Mouse (Mus musculus) neural tube, embryonic 14.5 days (tissue): ENCODE data around the gene Rnf224. TPM values are rescaled to one million over a fixed set of nuclear protein-coding genes. Genes with fewer than 3 reads are reported as not detected.

ENCODE experiments used
- ATAC-seq: fragments of 200-750 bp; cut with Nextera tagmentation; 2 replicates; pipeline ENCODE4 v1.8.0; 2017; ENCODE audit warnings: low read depth, mild to moderate bottlenecking, moderate TSS enrichment, moderate library complexity
- H3K27ac ChIP-seq: fragments of 300-500 bp; sonication (generic); 2 replicates; pipeline ENCODE4 v1.5.1; 2014; ENCODE audit warnings: low read depth, mild to moderate bottlenecking, control low read depth, low read length, moderate library complexity, mixed read lengths
- H3K27me3 ChIP-seq: fragments of 300-500 bp; sonication (generic); 2 replicates; pipeline ENCODE4 v1.6.1; 2014; ENCODE audit warnings: low read length; ENCODE audit not compliant: control insufficient read depth, insufficient read depth
- H3K36me3 ChIP-seq: fragments of 300-500 bp; sonication (generic); 2 replicates; pipeline ENCODE4 v1.6.1; 2014; ENCODE audit warnings: low read length, mixed read lengths; ENCODE audit not compliant: control insufficient read depth, insufficient read depth
- H3K4me1 ChIP-seq: fragments of 300-500 bp; sonication (generic); 2 replicates; pipeline ENCODE4 v1.6.1; 2014; ENCODE audit warnings: low read length; ENCODE audit not compliant: control insufficient read depth, insufficient read depth
- H3K4me2 ChIP-seq: fragments of 300-500 bp; sonication (generic); 2 replicates; pipeline ENCODE4 v1.6.1; 2014; ENCODE audit warnings: mild to moderate bottlenecking, low read depth, low read length, control low read depth
- H3K4me3 ChIP-seq: fragments of 300-500 bp; sonication (generic); 2 replicates; pipeline ENCODE4 v1.5.1; 2014; ENCODE audit warnings: low read depth, low read length, control low read depth, mixed read lengths
- H3K9ac ChIP-seq: fragments of 300-500 bp; sonication (generic); replicated peaks from 2 replicates; pipeline ENCODE4 v1.6.1; 2014; ENCODE audit warnings: low read depth, mild to moderate bottlenecking, control low read depth, low read length, mixed read lengths
- H3K9me3 ChIP-seq: fragments of 300-500 bp; sonication (generic); 2 replicates; pipeline ENCODE4 v1.6.1; 2016; ENCODE audit warnings: low read length; ENCODE audit not compliant: control insufficient read depth
- WGBS: fragments of 180-500 bp; shearing (Covaris S2); extraction: QIAGEN DNeasy Blood & Tissue Kit; methylation state at CpG from one replicate; pipeline ENCODE4 v1.1.7; 2014; 5-methylcytosine and 5-hydroxymethylcytosine counted together
- polyA plus RNA-seq: library from polyadenylated mRNA; unstranded; fragments of >200 nt; fragmentation: Nextera tagmentation; extraction: Ambion mirVana; gene quantifications from 2 replicates; pipeline ENCODE4 v1.2.1, GENCODE M21; 2014

Rnf224 gene
- polyA plus RNA-seq, 1 experiment from 2014 or later: not detected

DNA sequence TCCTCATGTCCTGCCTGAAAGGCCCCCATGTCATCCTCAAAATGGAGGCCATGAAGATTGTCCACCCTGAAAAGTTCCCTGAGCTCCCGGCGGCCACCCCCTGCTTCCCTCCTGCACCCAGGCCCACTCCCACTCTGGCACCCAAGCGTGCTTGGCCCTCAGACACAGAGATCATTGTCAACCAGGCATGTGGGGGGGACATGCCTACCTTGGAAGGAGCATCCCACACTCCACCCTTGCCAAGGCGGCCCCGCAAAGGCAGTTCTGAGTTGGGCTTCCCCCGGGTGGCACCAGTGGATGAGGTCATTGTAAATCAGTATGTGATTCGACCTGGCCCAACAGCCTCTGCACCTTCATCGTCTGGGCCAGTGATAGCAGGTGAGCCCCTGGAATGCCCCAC, 6.8 kb upstream of the Rnf224 start:
- Histone ChIP-seq H3K36me3 (peaks cover 7% of the 10 kb centered on the region; the same call in 1 of the 2 replicates), H3K4me2 (peak overlapping the region; percentile 81), H3K9me3 (no peaks in the 10 kb centered on the region), H3K9ac (peak overlapping the region; percentile 78), H3K4me3 (peak overlapping the region; percentile 69), H3K27ac (no peak overlapping the region), H3K27me3 (no peaks in the 10 kb centered on the region), H3K4me1 (peaks cover 5% of the 10 kb centered on the region; the same call in 1 of the 2 replicates)
- 84% methylated on average over 8 of the region's 8 CpGs for WGBS
- ATAC-seq: no peak

DNA sequence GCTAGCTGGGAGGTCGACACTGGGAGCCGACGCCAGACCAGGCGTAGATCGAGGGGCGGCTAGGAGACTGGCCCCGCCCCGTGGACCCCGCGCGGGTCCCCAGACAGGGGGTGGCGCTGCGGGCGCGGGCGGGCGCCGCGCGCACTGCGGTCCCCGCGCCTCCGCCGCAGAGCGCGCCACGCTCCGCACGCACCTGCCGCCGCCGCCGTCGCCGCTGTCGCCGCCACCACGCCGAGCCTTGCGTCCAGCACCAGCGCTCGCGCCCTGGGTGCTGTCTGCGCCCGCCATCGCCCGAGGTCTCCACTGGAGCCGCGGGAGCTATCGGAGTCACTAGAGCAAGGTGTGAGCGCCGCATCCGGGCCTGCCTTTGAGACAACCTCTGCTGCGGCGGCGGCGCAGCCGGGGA, 5.5 kb upstream of the Rnf224 start, which contains the start of the genes Rnf208 and Cysrt1:
TSS of gene Rnf208 (plus strand) at position 155 of the 406 bp plus-strand sequence.
TSS of gene Cysrt1 (minus strand) at position 352 of the 406 bp plus-strand sequence.
- peaks cover 5% of the 10 kb centered on the region; the same call in 1 of the 2 replicates for H3K4me1 ChIP-seq
- no peaks in the 10 kb centered on the region for H3K27me3 ChIP-seq
- H3K9me3 ChIP-seq: no peaks in the 10 kb centered on the region
- peak within 1 kb of the TSS; percentile 71 for H3K27ac ChIP-seq
- peak within 1 kb of the TSS; percentile 78 for H3K9ac ChIP-seq
- ATAC-seq: peak; percentile 61
- H3K4me3 ChIP-seq: peak within 1 kb of the TSS; percentile 69
- peaks cover 7% of the 10 kb centered on the region; the same call in 1 of the 2 replicates for H3K36me3 ChIP-seq
- WGBS: 0% methylated on average over 47 of the region's 59 CpGs
- peak within 1 kb of the TSS; percentile 81 for H3K4me2 ChIP-seq

DNA sequence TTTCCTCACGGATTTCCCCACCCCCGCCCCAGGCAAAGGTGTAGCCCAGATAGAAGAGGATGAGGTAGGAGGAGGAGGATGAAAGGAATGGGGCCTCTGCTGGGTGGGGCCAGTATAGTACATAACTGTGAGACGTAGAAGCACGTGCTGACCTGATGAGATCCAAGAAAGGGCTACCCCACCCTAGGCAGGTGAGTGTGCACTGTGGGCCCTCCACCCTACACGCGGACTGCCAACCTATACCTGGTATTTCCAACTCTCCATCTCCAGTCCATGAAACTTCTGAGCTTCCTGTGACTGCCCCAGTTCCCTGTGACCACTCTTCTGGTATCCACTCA, 4.8 kb upstream of the Rnf224 start:
- Histone ChIP-seq H3K36me3 (peaks cover 3% of the 10 kb centered on the region; the same call in 1 of the 2 replicates), H3K4me1 (peaks cover 5% of the 10 kb centered on the region; the same call in 1 of the 2 replicates), H3K4me3 (peak overlapping the region; percentile 69), H3K9me3 (no peaks in the 10 kb centered on the region), H3K9ac (peak overlapping the region; percentile 78), H3K4me2 (peak overlapping the region; percentile 81), H3K27ac (peak overlapping the region; percentile 40; the same call in 1 of the 2 replicates), H3K27me3 (no peaks in the 10 kb centered on the region)
- WGBS: 17% methylated on average over 6 of the region's 6 CpGs
- ATAC-seq: peak; percentile 7

DNA sequence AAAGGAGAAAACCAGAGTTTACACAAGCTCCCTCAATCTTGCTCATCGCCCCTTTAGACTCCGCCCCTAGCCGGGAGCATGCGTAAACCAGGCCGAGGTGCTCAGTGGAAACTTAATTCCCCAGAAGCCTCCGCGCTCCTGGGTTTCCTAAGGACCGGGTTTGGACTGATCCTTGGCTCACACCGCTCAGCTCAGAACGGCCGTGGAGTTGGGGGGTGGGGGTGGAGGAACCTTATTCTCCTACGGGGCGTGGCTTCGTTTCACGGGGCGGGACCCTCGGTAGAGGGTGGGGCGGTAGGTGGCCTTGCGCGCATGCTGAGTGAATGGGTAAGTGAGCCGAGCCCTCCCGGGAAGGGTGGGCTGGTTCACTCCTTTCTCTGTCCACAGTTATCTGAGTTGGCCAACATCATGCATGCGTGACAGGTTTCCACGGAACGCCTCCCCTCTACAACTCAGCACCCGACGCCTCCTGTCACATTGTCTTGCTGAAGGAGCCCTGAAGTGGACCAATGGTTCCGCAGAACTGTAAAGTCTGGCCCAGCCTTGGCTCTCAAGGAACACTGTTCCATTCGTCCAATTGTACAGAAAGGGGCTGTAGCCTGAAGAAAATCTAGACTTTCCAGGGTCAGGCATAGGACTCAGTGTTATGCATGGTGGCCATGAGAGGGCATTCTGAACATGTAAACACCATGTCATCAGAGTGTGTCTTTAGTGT, 4.3 kb upstream of the Rnf224 start:
- peak; percentile 81 for ATAC-seq
- H3K36me3 ChIP-seq: peaks cover 3% of the 10 kb centered on the region; the same call in 1 of the 2 replicates
- no peaks in the 10 kb centered on the region for H3K9me3 ChIP-seq
- peak overlapping the region; percentile 69 for H3K4me3 ChIP-seq
- H3K4me1 ChIP-seq: peaks cover 5% of the 10 kb centered on the region; the same call in 1 of the 2 replicates
- 2% methylated on average over 29 of the region's 29 CpGs for WGBS
- no peaks in the 10 kb centered on the region for H3K27me3 ChIP-seq
- H3K9ac ChIP-seq: peak overlapping the region; percentile 78
- H3K27ac ChIP-seq: peak overlapping the region; percentile 40; the same call in 1 of the 2 replicates
- H3K4me2 ChIP-seq: peak overlapping the region; percentile 81

DNA sequence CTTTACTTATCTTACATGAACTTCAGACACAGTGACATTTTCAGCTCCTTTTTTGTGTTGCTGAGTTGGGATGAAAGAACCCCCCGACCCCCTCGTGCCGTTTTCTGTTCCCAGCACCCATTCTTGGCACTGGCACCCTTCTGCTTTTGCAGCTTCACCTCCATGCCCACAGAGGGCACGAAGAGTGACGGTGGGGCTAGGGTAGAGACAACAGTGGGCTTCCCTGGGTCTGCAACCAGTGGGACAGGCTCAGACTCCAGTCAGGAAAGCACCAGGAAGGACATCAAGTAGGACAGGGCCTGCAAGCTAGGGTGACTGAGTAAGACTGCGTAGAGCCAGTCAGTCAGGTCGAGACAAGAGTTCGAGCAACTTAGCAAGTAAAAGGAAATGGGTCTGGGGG, 3.7 kb upstream of the Rnf224 start:
- Histone ChIP-seq H3K27me3 (no peaks in the 10 kb centered on the region), H3K9me3 (no peaks in the 10 kb centered on the region), H3K27ac (peak overlapping the region; percentile 24; the same call in 1 of the 2 replicates), H3K9ac (no peak overlapping the region), H3K36me3 (peaks cover 2% of the 10 kb centered on the region; the same call in 1 of the 2 replicates), H3K4me3 (peak overlapping the region; percentile 69), H3K4me1 (peaks cover 5% of the 10 kb centered on the region; the same call in 1 of the 2 replicates), H3K4me2 (peak overlapping the region; percentile 81; the same call in 1 of the 2 replicates)
- peak; percentile 23; the same call in 1 of the 2 replicates for ATAC-seq
- whole genome bisulfite sequencing: 51% methylated on average over 8 of the region's 8 CpGs

DNA sequence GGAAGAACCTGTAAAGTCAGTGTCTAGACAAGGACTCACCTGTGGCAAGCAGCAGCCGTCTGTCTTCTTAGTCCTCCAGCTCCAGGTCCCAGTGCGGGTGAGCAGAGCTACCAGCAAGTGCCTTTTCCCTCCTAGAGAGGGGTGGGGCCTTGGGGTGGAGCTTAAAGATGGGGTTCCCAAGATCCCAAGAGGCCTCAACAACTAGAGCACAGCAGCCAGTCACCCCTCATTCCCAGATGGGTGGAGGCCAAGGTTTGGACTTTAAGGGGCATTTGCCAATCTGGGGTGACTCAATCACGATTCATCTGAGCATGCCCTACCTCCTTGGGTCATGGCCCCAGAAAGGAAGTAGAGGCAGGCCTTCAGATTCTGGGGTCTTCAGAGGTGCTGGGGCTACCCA, 3.2 kb upstream of the Rnf224 start:
- no peaks in the 10 kb centered on the region for H3K27me3 ChIP-seq
- peaks cover 5% of the 10 kb centered on the region; the same call in 1 of the 2 replicates for H3K4me1 ChIP-seq
- no peak overlapping the region for H3K9ac ChIP-seq
- H3K9me3 ChIP-seq: no peaks in the 10 kb centered on the region
- no peak overlapping the region for H3K4me2 ChIP-seq
- H3K27ac ChIP-seq: no peak overlapping the region
- no peaks in the 10 kb centered on the region for H3K36me3 ChIP-seq
- 91% methylated on average over 3 of the region's 3 CpGs for WGBS
- no peak overlapping the region for H3K4me3 ChIP-seq
- ATAC-seq: no peak

DNA sequence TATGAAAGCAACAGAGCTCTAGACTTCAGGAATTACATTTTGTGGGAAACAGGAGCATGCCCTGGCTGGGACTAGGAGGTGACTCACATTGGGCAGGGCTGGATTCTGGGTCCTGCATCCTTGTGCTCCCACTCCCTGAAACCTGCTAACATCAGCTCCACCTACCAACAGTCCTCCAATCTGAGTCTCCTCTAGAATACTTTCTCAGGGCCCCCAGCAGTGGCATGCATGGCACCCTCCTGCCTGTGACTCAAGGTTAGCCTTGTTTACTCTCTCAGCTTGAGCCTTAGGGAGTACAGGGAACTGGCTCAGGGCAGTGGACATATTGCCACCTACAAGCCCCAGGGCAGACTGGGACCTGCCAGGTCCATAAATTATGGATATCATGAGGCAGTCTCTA, 1.5 kb upstream of the Rnf224 start:
- H3K27me3 ChIP-seq: no peaks in the 10 kb centered on the region
- ATAC-seq: no peak

DNA sequence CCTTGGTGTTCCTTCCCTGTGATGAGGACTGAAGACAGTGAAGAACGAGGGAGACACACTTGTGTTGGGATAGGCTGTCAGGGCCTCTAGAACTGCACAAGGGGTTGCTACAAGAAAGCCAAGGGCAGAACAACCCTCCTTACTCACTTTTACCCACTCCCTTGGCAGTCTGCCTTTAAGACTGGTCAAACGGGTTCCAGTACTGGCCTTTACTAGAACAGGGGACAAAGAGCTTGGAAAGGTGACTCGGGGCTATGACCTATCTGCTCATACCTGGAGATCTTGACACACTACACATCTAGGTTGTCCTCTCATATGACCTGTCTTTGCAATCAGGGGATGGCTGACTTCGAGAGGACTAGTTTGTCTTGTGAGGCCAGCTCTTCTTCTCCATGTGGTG, 935 bp upstream of the Rnf224 start:
- no peaks in the 10 kb centered on the region for H3K27me3 ChIP-seq
- WGBS: 76% methylated on average over 4 of the region's 4 CpGs
- no peak overlapping the region for H3K4me2 ChIP-seq
- no peak for ATAC-seq
- H3K36me3 ChIP-seq: no peaks in the 10 kb centered on the region
- peaks cover 5% of the 10 kb centered on the region; the same call in 1 of the 2 replicates for H3K4me1 ChIP-seq
- H3K9me3 ChIP-seq: no peaks in the 10 kb centered on the region
- H3K4me3 ChIP-seq: no peak overlapping the region
- H3K9ac ChIP-seq: no peak overlapping the region
- no peak overlapping the region for H3K27ac ChIP-seq

More for the DNA sequence above, 1.5 kb upstream of the Rnf224 start:
- Histone ChIP-seq H3K4me2 (no peak overlapping the region), H3K9ac (no peak overlapping the region), H3K4me1 (peaks cover 5% of the 10 kb centered on the region; the same call in 1 of the 2 replicates), H3K4me3 (no peak overlapping the region), H3K9me3 (no peaks in the 10 kb centered on the region), H3K36me3 (no peaks in the 10 kb centered on the region), H3K27ac (no peak overlapping the region)

DNA sequence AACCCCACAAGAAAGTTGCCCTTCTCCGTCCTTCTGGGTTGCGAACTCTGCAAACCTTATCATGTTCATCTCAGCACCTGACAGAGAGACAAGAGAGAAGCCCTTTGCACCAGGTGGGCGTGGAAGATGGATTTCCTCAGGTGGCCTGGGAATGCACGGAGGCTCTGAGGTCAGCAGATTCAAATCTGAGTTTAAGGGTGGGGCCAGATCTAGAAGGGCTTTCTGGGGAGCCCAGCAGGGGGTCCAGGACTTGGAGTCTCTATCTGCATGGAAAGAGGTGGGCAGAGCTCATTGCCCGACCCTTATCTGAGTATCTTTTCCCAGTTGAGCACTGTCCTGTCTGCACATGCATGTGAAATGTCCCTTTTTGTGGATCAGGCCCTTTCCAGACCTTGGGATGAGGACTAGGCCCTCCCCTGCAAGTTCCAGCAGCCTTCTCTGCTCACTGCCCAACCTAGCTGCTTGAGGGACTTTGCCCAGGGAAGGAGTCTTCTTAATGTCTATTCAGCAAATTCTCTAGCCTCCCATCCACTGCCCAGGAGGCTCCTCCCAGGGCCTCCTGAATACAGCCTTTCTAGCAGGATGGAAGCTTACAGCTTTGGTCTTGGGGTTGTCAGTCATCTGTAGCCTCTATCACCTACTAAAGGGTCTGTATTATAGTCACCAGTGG, 1.9 kb downstream of the Rnf224 start:
- Histone ChIP-seq H3K4me3 (no peak overlapping the region), H3K4me2 (no peak overlapping the region), H3K9me3 (no peaks in the 10 kb centered on the region), H3K27ac (no peak overlapping the region), H3K9ac (no peak overlapping the region), H3K4me1 (no peaks in the 10 kb centered on the region), H3K36me3 (no peaks in the 10 kb centered on the region), H3K27me3 (no peaks in the 10 kb centered on the region)
- WGBS: 69% methylated on average over 5 of the region's 5 CpGs
- no peak for ATAC-seq
